Mouse (Mus musculus): Measurements from ENCODE around the gene Hmx2. TPM values are rescaled to one million over a fixed set of nuclear protein-coding genes. Genes with fewer than 3 reads are reported as not detected.
A peak's percentile ranks its signal among the peaks of the same experiment; 100 is the strongest.

The Hmx2 gene
- polyA plus RNA-seq, 1 experiment = 1.2 TPM

DNA sequence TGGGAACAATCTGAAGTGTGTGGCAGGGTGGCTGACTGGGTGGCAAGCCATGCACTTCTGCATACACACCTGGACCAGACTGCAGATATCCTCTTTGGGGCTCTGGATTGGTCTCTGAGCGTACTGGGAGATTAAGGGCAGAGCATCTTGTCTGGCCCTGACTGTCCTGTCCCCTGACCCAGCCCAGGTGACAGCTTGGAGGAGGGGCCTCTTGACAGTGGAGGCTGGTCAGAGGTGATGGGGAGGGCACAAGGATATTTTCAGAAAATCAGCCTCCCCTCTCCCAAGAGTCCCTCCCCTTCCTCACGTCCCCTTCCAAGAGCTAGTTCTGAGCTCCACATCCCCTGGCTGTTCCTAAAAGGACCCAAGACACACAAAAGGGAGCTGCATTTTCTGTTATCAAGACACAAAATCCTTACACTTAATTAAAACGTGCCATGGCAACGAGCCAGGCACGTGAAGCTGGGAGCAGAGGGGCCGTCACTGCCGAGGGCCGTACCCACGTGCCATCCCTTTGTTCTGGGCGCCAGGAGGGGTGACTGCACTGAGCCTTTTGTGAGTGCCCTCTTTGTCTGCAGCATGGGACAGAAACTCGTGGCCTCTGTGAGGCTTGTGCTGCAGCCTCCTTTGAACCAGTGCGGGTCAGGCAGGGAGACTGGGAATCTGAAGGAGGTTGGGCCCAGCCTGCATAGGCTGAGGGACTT is 49.4 kb downstream of the Hmx2 start:
- H3K27ac ChIP-seq (ENCODE audit: insufficient read depth, low read depth, low read length) = no peak overlapping the region
- no peaks in the 10 kb centered on the region for H3K27me3 ChIP-seq (ENCODE audit: control insufficient read depth, insufficient read depth, low read length)
- TF ChIP-seq POLR2A (IDR thresholded peaks at IDR 0.05; ENCODE audit: low read depth, low read length) (no peak), CTCF (IDR thresholded peaks at IDR 0.05; ENCODE audit: extremely low read depth, insufficient read length, insufficient replicate concordance, low read depth, low read length) (no peak)
- no peaks in the 10 kb centered on the region for H3K36me3 ChIP-seq (ENCODE audit: control insufficient read depth, insufficient read depth, low read length)
- H3K4me3 ChIP-seq (ENCODE audit: low read depth, low read length) = no peak overlapping the region
- H3K4me1 ChIP-seq (ENCODE audit: control insufficient read depth, insufficient read depth, insufficient read length, low read length) = no peaks in the 10 kb centered on the region
- 17% methylated on average over 12 of the region's 12 CpGs for WGBS

DNA sequence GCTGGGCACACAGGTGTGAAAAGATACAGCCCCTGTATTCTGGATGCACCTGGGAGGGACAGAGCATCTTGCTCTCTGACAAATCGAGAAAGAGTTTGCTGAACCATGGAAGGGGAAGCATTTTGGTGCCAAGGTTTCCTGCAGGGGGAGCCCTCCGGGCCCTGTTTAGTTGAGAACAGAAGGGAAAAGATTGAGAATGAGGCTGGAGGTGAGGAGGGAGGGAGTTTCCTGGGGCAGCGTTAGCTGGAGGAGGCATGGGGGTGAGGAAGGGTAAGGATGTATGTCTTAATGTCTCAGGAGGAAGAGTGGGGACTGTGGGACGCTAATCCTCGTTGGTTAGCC is 49.9 kb downstream of the Hmx2 start:
- Histone ChIP-seq H3K4me1 (ENCODE audit: control insufficient read depth, insufficient read depth, insufficient read length, low read length) (no peaks in the 10 kb centered on the region), H3K36me3 (ENCODE audit: control insufficient read depth, insufficient read depth, low read length) (no peaks in the 10 kb centered on the region), H3K27ac (ENCODE audit: insufficient read depth, low read depth, low read length) (no peak overlapping the region), H3K27me3 (ENCODE audit: control insufficient read depth, insufficient read depth, low read length) (no peaks in the 10 kb centered on the region), H3K4me3 (ENCODE audit: low read depth, low read length) (no peak overlapping the region)
- 9% methylated on average over 5 of the region's 5 CpGs for WGBS
- TF ChIP-seq CTCF (IDR thresholded peaks at IDR 0.05; ENCODE audit: extremely low read depth, insufficient read length, insufficient replicate concordance, low read depth, low read length) (peak; percentile 7; the same call in 1 of the 2 replicates), POLR2A (IDR thresholded peaks at IDR 0.05; ENCODE audit: low read depth, low read length) (no peak)

GRCm38 (mm10) chr7:131602106-131602505 is 53.5 kb downstream of the Hmx2 start:
- H3K27ac ChIP-seq (ENCODE audit: insufficient read depth, low read depth, low read length) = no peak overlapping the region
- no peaks in the 10 kb centered on the region for H3K4me1 ChIP-seq (ENCODE audit: control insufficient read depth, insufficient read depth, insufficient read length, low read length)
- no peaks in the 10 kb centered on the region for H3K36me3 ChIP-seq (ENCODE audit: control insufficient read depth, insufficient read depth, low read length)
- TF ChIP-seq POLR2A (IDR thresholded peaks at IDR 0.05; ENCODE audit: low read depth, low read length) (no peak), CTCF (IDR thresholded peaks at IDR 0.05; ENCODE audit: extremely low read depth, insufficient read length, insufficient replicate concordance, low read depth, low read length) (no peak)
- 87% methylated on average over 7 of the region's 7 CpGs for WGBS
- H3K27me3 ChIP-seq (ENCODE audit: control insufficient read depth, insufficient read depth, low read length) = no peaks in the 10 kb centered on the region
- H3K4me3 ChIP-seq (ENCODE audit: low read depth, low read length) = no peak overlapping the region

DNA sequence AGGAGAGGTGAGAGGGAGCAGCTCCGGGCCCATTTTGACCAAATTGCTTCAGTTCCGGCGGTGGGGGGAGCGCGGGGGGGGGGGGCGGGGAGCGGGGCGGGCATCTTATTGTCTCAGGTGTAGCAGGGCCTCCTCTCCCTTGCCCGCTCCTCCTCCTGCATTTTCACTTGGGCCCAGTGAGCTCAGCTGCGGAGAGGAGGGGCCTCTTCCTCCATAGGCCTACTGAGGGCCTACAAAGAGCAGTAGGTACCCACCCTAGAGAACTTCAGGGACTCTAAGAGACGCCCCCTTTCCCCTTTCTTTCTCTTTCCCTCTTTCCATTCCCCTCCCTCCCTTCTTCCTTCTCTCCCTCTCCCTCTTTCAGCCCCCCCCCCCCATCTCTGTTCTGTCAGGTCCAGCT is 54.6 kb downstream of the Hmx2 start:
- no peaks in the 10 kb centered on the region for H3K4me1 ChIP-seq (ENCODE audit: control insufficient read depth, insufficient read depth, insufficient read length, low read length)
- no peak overlapping the region for H3K4me3 ChIP-seq (ENCODE audit: low read depth, low read length)
- H3K27me3 ChIP-seq (ENCODE audit: control insufficient read depth, insufficient read depth, low read length) = no peaks in the 10 kb centered on the region
- WGBS = 7% methylated on average over 10 of the region's 11 CpGs
- TF ChIP-seq POLR2A (IDR thresholded peaks at IDR 0.05; ENCODE audit: low read depth, low read length) (no peak), CTCF (IDR thresholded peaks at IDR 0.05; ENCODE audit: extremely low read depth, insufficient read length, insufficient replicate concordance, low read depth, low read length) (no peak)
- H3K36me3 ChIP-seq (ENCODE audit: control insufficient read depth, insufficient read depth, low read length) = no peaks in the 10 kb centered on the region
- H3K27ac ChIP-seq (ENCODE audit: insufficient read depth, low read depth, low read length) = no peak overlapping the region

DNA sequence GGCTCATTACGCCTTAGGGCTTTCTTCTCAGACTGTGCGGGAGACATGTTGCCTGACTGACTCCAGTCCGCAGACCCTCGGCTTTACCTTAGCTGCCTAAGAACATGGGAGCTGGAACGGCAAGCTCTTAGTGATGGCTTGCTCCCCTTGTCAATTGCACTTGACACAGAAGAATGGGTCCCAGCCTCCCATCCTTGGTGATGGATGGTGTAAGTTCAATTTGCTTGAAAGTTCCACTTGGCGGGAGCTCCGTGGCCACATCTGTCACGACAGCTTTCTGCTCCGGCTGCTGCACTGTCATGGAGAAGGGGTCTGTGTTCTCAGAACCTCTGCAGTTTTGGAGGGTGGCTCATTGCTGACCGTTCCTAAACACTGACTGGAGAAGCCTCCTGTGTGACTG is 56.4 kb downstream of the Hmx2 start:
- 86% methylated on average over 10 of the region's 10 CpGs for WGBS
- no peak overlapping the region for H3K4me3 ChIP-seq (ENCODE audit: low read depth, low read length)

GRCm38 (mm10) chr7:131605481-131605880 is 56.9 kb downstream of the Hmx2 start:
- H3K27ac ChIP-seq (ENCODE audit: insufficient read depth, low read depth, low read length) = no peak overlapping the region
- no peaks in the 10 kb centered on the region for H3K4me1 ChIP-seq (ENCODE audit: control insufficient read depth, insufficient read depth, insufficient read length, low read length)
- no peaks in the 10 kb centered on the region for H3K36me3 ChIP-seq (ENCODE audit: control insufficient read depth, insufficient read depth, low read length)
- TF ChIP-seq CTCF (IDR thresholded peaks at IDR 0.05; ENCODE audit: extremely low read depth, insufficient read length, insufficient replicate concordance, low read depth, low read length) = no peak
- no peak for TF ChIP-seq POLR2A (IDR thresholded peaks at IDR 0.05; ENCODE audit: low read depth, low read length)
- 62% methylated on average over 4 of the region's 4 CpGs for WGBS
- H3K27me3 ChIP-seq (ENCODE audit: control insufficient read depth, insufficient read depth, low read length) = no peaks in the 10 kb centered on the region
- no peak overlapping the region for H3K4me3 ChIP-seq (ENCODE audit: low read depth, low read length)

More for the DNA sequence above, 56.4 kb downstream of the Hmx2 start:
- no peak overlapping the region for H3K27ac ChIP-seq (ENCODE audit: insufficient read depth, low read depth, low read length)
- H3K4me1 ChIP-seq (ENCODE audit: control insufficient read depth, insufficient read depth, insufficient read length, low read length) = no peaks in the 10 kb centered on the region
- H3K27me3 ChIP-seq (ENCODE audit: control insufficient read depth, insufficient read depth, low read length) = no peaks in the 10 kb centered on the region
- TF ChIP-seq POLR2A (IDR thresholded peaks at IDR 0.05; ENCODE audit: low read depth, low read length) = no peak
- no peak for TF ChIP-seq CTCF (IDR thresholded peaks at IDR 0.05; ENCODE audit: extremely low read depth, insufficient read length, insufficient replicate concordance, low read depth, low read length)
- H3K36me3 ChIP-seq (ENCODE audit: control insufficient read depth, insufficient read depth, low read length) = no peaks in the 10 kb centered on the region

Other genes starting within 250 kb of the Hmx2 start
- 0.09 and 56.5 TPM in 2 replicates for gene Cuzd1, start 226.5 kb upstream of the Hmx2 start, polyA plus RNA-seq (2012; rRNA removed)
- not detected in 2 replicates for gene Fam24b, start 219.3 kb upstream of the Hmx2 start, polyA plus RNA-seq (2012; rRNA removed)
- gene Fam24a, start 214.9 kb upstream of the Hmx2 start, polyA plus RNA-seq (2012; rRNA removed) = not detected in 2 replicates
- gene 2310057M21Rik, start 186.0 kb upstream of the Hmx2 start, polyA plus RNA-seq (2012; rRNA removed) = 1.3 and 2.1 TPM in 2 replicates
- gene Pstk, start 177.6 kb upstream of the Hmx2 start, polyA plus RNA-seq (2012; rRNA removed) = 35.6 and 37.5 TPM in 2 replicates
- gene Ikzf5, start 138.3 kb upstream of the Hmx2 start, polyA plus RNA-seq (2012; rRNA removed) = 2.9 and 6.4 TPM in 2 replicates
- 0.96 and 1.1 TPM in 2 replicates for gene Acadsb, start 138.2 kb upstream of the Hmx2 start, polyA plus RNA-seq (2012; rRNA removed)
- gene Hmx3, start 5.9 kb upstream of the Hmx2 start, polyA plus RNA-seq (2012; rRNA removed) = 2.4 and 4.6 TPM in 2 replicates
- gene Bub3, start 11.4 kb downstream of the Hmx2 start, polyA plus RNA-seq (2012; rRNA removed) = 16.5 and 30.5 TPM in 2 replicates